Mouse (Mus musculus) kidney, embryonic 15.5 days (tissue): ENCODE data around the gene Vmn1r39. TPM values are rescaled to one million over a fixed set of nuclear protein-coding genes. Genes with fewer than 3 reads are reported as not detected.
"Not testable (repeated sequence)": the region's sequence is repeated elsewhere in the genome, so short reads cannot be mapped to it uniquely, and the experiment has no call there.

Experiments used
- ATAC-seq: fragments of 200-750 bp; cut with Nextera tagmentation; replicated peaks from 2 replicates; pipeline ENCODE4 v1.8.0; 2017; ENCODE audit warnings: moderate TSS enrichment; ENCODE audit not compliant: low FRiP score
- H3K27ac ChIP-seq: fragments of 300-500 bp; sonication (generic); 2 replicates; pipeline ENCODE4 v1.5.1; 2015; ENCODE audit warnings: mild to moderate bottlenecking, inconsistent platforms
- H3K27me3 ChIP-seq: fragments of 300-500 bp; sonication (generic); 2 replicates; pipeline ENCODE4 v1.6.1; 2015; ENCODE audit warnings: inconsistent platforms
- H3K36me3 ChIP-seq: fragments of 300-500 bp; sonication (generic); 2 replicates; pipeline ENCODE4 v1.6.1; 2015; ENCODE audit warnings: inconsistent platforms
- H3K4me1 ChIP-seq: fragments of 300-500 bp; sonication (generic); 2 replicates; pipeline ENCODE4 v1.6.1; 2015; ENCODE audit warnings: inconsistent platforms
- H3K4me2 ChIP-seq: fragments of 300-500 bp; sonication (generic); 2 replicates; pipeline ENCODE4 v1.6.1; 2015; ENCODE audit warnings: moderate library complexity, mild to moderate bottlenecking, inconsistent platforms
- H3K4me3 ChIP-seq: fragments of 300-500 bp; sonication (generic); replicated peaks from 2 replicates; pipeline ENCODE4 v1.5.1; 2015; ENCODE audit warnings: mild to moderate bottlenecking, inconsistent platforms
- H3K9ac ChIP-seq: fragments of 300-500 bp; sonication (generic); 2 replicates; pipeline ENCODE4 v1.6.1; 2015; ENCODE audit warnings: mild to moderate bottlenecking, inconsistent platforms
- H3K9me3 ChIP-seq: fragments of 300-500 bp; sonication (generic); replicated peaks from 2 replicates; pipeline ENCODE4 v1.6.1; 2016; ENCODE audit warnings: inconsistent platforms
- WGBS: fragments of 180-500 bp; shearing (Covaris S2); methylation state at CpG from one replicate; pipeline ENCODE4 v1.1.7; 2015; ENCODE audit warnings: mixed read lengths; 5-methylcytosine and 5-hydroxymethylcytosine counted together
- polyA plus RNA-seq: library from polyadenylated mRNA; unstranded; fragments of >200 nt; fragmentation: Nextera tagmentation; extraction: Ambion mirVana; gene quantifications from 2 replicates; pipeline ENCODE4 v1.2.1, GENCODE M21; 2015

The Vmn1r39 gene
- polyA plus RNA-seq: not detected in 2 replicates

- Histone ChIP-seq H3K27me3 (no peaks in the 10 kb centered on the region), H3K9ac (no peak within 1 kb of the TSS), H3K4me1 (no peaks in the 10 kb centered on the region), H3K36me3 (no peaks in the 10 kb centered on the region), H3K9me3 (no peaks in the 10 kb centered on the region), H3K4me2 (no peak within 1 kb of the TSS), H3K4me3 (no peak within 1 kb of the TSS), H3K27ac (no peak within 1 kb of the TSS)
- WGBS: 94% methylated on average over 2 of the region's 2 CpGs
- no peak for ATAC-seq
Observed at GRCm38 (mm10) chr6:66810509-66810908, at the start of gene Vmn1r39. Gene Vmn1r39 (minus strand): TSS chr6:66810609.

- no peaks in the 10 kb centered on the region for H3K4me1 ChIP-seq
- H3K9ac ChIP-seq: no peak overlapping the region
- no peak overlapping the region for H3K27ac ChIP-seq
- H3K4me3 ChIP-seq: no peak overlapping the region
- no peak for ATAC-seq
- no peaks in the 10 kb centered on the region for H3K9me3 ChIP-seq
- H3K4me2 ChIP-seq: no peak overlapping the region
- no peaks in the 10 kb centered on the region for H3K36me3 ChIP-seq
- no peaks in the 10 kb centered on the region for H3K27me3 ChIP-seq
Observed at GRCm38 (mm10) chr6:66859391-66859790, 49.0 kb upstream of the Vmn1r39 start.

GRCm38 (mm10) chr6:66858356-66858755 lies 47.9 kb upstream of the Vmn1r39 start:
- H3K27ac ChIP-seq: no peak overlapping the region
- no peaks in the 10 kb centered on the region for H3K4me1 ChIP-seq
- H3K27me3 ChIP-seq: no peaks in the 10 kb centered on the region
- ATAC-seq: no peak
- no peak overlapping the region for H3K4me3 ChIP-seq
- 85% methylated on average over 1 of the region's 1 CpGs for WGBS
- H3K9me3 ChIP-seq: no peaks in the 10 kb centered on the region
- no peak overlapping the region for H3K9ac ChIP-seq
- no peaks in the 10 kb centered on the region for H3K36me3 ChIP-seq
- no peak overlapping the region for H3K4me2 ChIP-seq

- Histone ChIP-seq H3K27ac (no peak overlapping the region), H3K9ac (no peak overlapping the region), H3K4me3 (no peak overlapping the region), H3K4me1 (no peaks in the 10 kb centered on the region), H3K36me3 (no peaks in the 10 kb centered on the region), H3K4me2 (no peak overlapping the region), H3K27me3 (no peaks in the 10 kb centered on the region), H3K9me3 (no peaks in the 10 kb centered on the region)
- ATAC-seq: no peak
Observed at GRCm38 (mm10) chr6:66856236-66856635, 45.8 kb upstream of the Vmn1r39 start.

GRCm38 (mm10) chr6:66848936-66849335 lies 38.5 kb upstream of the Vmn1r39 start:
- Histone ChIP-seq H3K9ac (no peak overlapping the region), H3K4me3 (no peak overlapping the region), H3K4me2 (no peak overlapping the region), H3K9me3 (no peaks in the 10 kb centered on the region), H3K4me1 (no peaks in the 10 kb centered on the region), H3K36me3 (no peaks in the 10 kb centered on the region), H3K27ac (no peak overlapping the region), H3K27me3 (no peaks in the 10 kb centered on the region)
- no peak for ATAC-seq
- WGBS: 43% methylated on average over 4 of the region's 4 CpGs

GRCm38 (mm10) chr6:66840631-66841030 lies 30.2 kb upstream of the Vmn1r39 start:
- not testable (repeated sequence) for H3K4me3 ChIP-seq, H3K9ac ChIP-seq, ATAC-seq, H3K9me3 ChIP-seq, H3K36me3 ChIP-seq, H3K27me3 ChIP-seq, H3K4me2 ChIP-seq, H3K4me1 ChIP-seq, H3K27ac ChIP-seq
- WGBS: 14% methylated on average over 1 of the region's 1 CpGs

GRCm38 (mm10) chr6:66836932-66837331 lies 26.5 kb upstream of the Vmn1r39 start:
- Histone ChIP-seq H3K9ac (no peak overlapping the region), H3K4me1 (no peaks in the 10 kb centered on the region), H3K27me3 (no peaks in the 10 kb centered on the region), H3K4me3 (no peak overlapping the region), H3K4me2 (no peak overlapping the region), H3K9me3 (no peaks in the 10 kb centered on the region), H3K36me3 (no peaks in the 10 kb centered on the region), H3K27ac (no peak overlapping the region)
- ATAC-seq: no peak

- H3K27ac ChIP-seq: no peak overlapping the region
- 16% methylated on average over 1 of the region's 1 CpGs for WGBS
Observed at GRCm38 (mm10) chr6:66806311-66806710, 4.1 kb downstream of the Vmn1r39 start.

GRCm38 (mm10) chr6:66805713-66806112 lies 4.7 kb downstream of the Vmn1r39 start:
- H3K4me2 ChIP-seq: no peak overlapping the region
- no peaks in the 10 kb centered on the region for H3K4me1 ChIP-seq
- H3K27ac ChIP-seq: no peak overlapping the region
- H3K9me3 ChIP-seq: no peaks in the 10 kb centered on the region
- no peak for ATAC-seq
- H3K36me3 ChIP-seq: no peaks in the 10 kb centered on the region
- H3K9ac ChIP-seq: no peak overlapping the region
- H3K27me3 ChIP-seq: no peaks in the 10 kb centered on the region
- no peak overlapping the region for H3K4me3 ChIP-seq
- WGBS: 85% methylated on average over 3 of the region's 3 CpGs

More at GRCm38 (mm10) chr6:66806311-66806710, 4.1 kb downstream of the Vmn1r39 start:
- Histone ChIP-seq H3K9me3 (no peaks in the 10 kb centered on the region), H3K4me3 (no peak overlapping the region), H3K4me1 (no peaks in the 10 kb centered on the region), H3K27me3 (no peaks in the 10 kb centered on the region), H3K9ac (no peak overlapping the region), H3K36me3 (no peaks in the 10 kb centered on the region), H3K4me2 (no peak overlapping the region)
- ATAC-seq: peak; percentile 87

GRCm38 (mm10) chr6:66782527-66782926 lies 27.9 kb downstream of the Vmn1r39 start, which contains the start of gene Vmn1r38:
Gene Vmn1r38 (minus strand): TSS chr6:66782627.
- not testable (repeated sequence) for H3K9ac ChIP-seq

More at GRCm38 (mm10) chr6:66782527-66782926, 27.9 kb downstream of the Vmn1r39 start, which contains the start of gene Vmn1r38:
- not testable (repeated sequence) for H3K36me3 ChIP-seq, H3K4me1 ChIP-seq, H3K27ac ChIP-seq, H3K27me3 ChIP-seq, H3K4me3 ChIP-seq, H3K4me2 ChIP-seq, ATAC-seq, H3K9me3 ChIP-seq

Other genes with a start within 250 kb of the Vmn1r39 start
- not detected in 2 replicates for gene Vmn1r33, start 192.3 kb downstream of the Vmn1r39 start, polyA plus RNA-seq
- not detected in 2 replicates for gene Vmn1r34, start 166.7 kb downstream of the Vmn1r39 start, polyA plus RNA-seq
- not detected in 2 replicates for gene Vmn1r35, start 124.7 kb downstream of the Vmn1r39 start, polyA plus RNA-seq
- gene Vmn1r36, start 91.4 kb downstream of the Vmn1r39 start, polyA plus RNA-seq: not detected in 2 replicates
- gene Vmn1r37, start 81.2 kb downstream of the Vmn1r39 start, polyA plus RNA-seq: not detected in 2 replicates
- not detected in 2 replicates for gene Vmn1r38, start 28.0 kb downstream of the Vmn1r39 start, polyA plus RNA-seq
- 95.7 and 105 TPM in 2 replicates for gene Gng12, start 85.8 kb upstream of the Vmn1r39 start, polyA plus RNA-seq
- 32.7 and 41.2 TPM in 2 replicates for gene Gadd45a, start 226.8 kb upstream of the Vmn1r39 start, polyA plus RNA-seq